Mouse (Mus musculus): ENCODE results near the gene Irx4. TPM values are rescaled to one million over a fixed set of nuclear protein-coding genes. Genes with fewer than 3 reads are reported as not detected.
A peak's percentile ranks its signal among the peaks of the same experiment; 100 is the strongest.

The Irx4 gene
- polyA plus RNA-seq, 1 experiment from 2014 or later = 3.0 TPM

- WGBS = 31% methylated on average over 8 of the region's 8 CpGs
- no peak for ATAC-seq
These were observed 45.3 kb downstream of the Irx4 start for GRCm38 (mm10) chr13:73305398-73306084.

DNA sequence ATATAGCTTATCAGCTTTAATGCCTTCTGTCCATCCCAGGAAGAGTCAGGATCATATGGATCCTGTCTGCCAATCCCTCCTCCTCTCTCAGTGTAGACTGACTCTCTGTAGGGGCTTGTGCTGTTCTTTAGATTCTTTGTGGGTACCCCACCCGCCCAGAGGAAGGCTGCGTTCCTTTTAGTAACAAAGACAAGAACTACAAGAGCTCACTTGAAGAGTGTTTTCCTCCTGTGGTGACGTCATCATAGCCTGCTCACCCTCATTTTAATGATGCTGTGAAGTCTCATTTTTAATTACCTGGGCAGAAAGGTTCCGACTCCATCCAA is 45.8 kb downstream of the Irx4 start:
- Histone ChIP-seq H3K4me1 (ENCODE audit: control insufficient read depth, insufficient read depth, low read depth, low read length) (no peaks in the 10 kb centered on the region), H3K36me3 (ENCODE audit: control insufficient read depth, insufficient read depth, low read length) (no peaks in the 10 kb centered on the region), H3K4me2 (ENCODE audit: low read length) (no peak overlapping the region), H3K27ac (ENCODE audit: low read depth, low read length) (no peak overlapping the region), H3K27me3 (replicated peaks; ENCODE audit: control insufficient read depth, insufficient read depth, low read length) (0 out of 2 replicates have a peak, but pooled peaks cover 2% of the 10 kb centered on the region), H3K9me3 (ENCODE audit: control insufficient read depth, low read length) (no peaks in the 10 kb centered on the region), H3K9ac (ENCODE audit: low read depth, low read length) (no peak overlapping the region), H3K4me3 (ENCODE audit: low read length) (no peak overlapping the region)
- WGBS = 37% methylated on average over 4 of the region's 4 CpGs
- no peak for ATAC-seq

More at GRCm38 (mm10) chr13:73305398-73306084, 45.3 kb downstream of the Irx4 start:
- H3K4me2 ChIP-seq (ENCODE audit: low read length) = no peak overlapping the region
- no peaks in the 10 kb centered on the region for H3K4me1 ChIP-seq (ENCODE audit: control insufficient read depth, insufficient read depth, low read depth, low read length)
- no peak overlapping the region for H3K27ac ChIP-seq (ENCODE audit: low read depth, low read length)
- no peak overlapping the region for H3K9ac ChIP-seq (ENCODE audit: low read depth, low read length)
- no peaks in the 10 kb centered on the region for H3K9me3 ChIP-seq (ENCODE audit: control insufficient read depth, low read length)
- H3K4me3 ChIP-seq (ENCODE audit: low read length) = no peak overlapping the region
- no peaks in the 10 kb centered on the region for H3K36me3 ChIP-seq (ENCODE audit: control insufficient read depth, insufficient read depth, low read length)
- 0 out of 2 replicates have a peak, but pooled peaks cover 2% of the 10 kb centered on the region for H3K27me3 ChIP-seq (replicated peaks; ENCODE audit: control insufficient read depth, insufficient read depth, low read length)

DNA sequence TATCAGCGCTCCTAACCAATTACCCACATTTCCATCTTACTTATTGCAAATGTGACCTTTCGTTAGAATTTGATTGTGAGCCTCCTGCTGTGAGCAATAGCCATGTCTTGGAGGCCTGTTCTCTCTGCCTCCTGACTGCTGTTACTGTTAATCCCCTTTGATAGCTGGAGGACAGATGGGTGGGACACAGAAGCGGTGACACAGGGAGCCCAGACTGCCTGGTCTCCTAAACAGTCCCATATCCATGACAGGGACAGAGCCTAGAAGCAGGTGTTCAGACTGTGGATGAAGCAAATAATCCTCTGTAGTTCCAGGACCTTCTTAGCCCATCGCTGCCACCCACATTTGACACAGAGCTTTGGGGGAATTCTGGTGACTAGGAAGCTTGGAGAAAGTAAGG is 46.2 kb downstream of the Irx4 start:
- H3K36me3 ChIP-seq (ENCODE audit: control insufficient read depth, insufficient read depth, low read length) = no peaks in the 10 kb centered on the region
- H3K4me1 ChIP-seq (ENCODE audit: control insufficient read depth, insufficient read depth, low read depth, low read length) = no peaks in the 10 kb centered on the region
- no peak overlapping the region for H3K4me2 ChIP-seq (ENCODE audit: low read length)
- 54% methylated on average over 4 of the region's 4 CpGs for WGBS
- H3K27me3 ChIP-seq (replicated peaks; ENCODE audit: control insufficient read depth, insufficient read depth, low read length) = 0 out of 2 replicates have a peak, but pooled peaks cover 2% of the 10 kb centered on the region
- H3K27ac ChIP-seq (ENCODE audit: low read depth, low read length) = no peak overlapping the region
- no peaks in the 10 kb centered on the region for H3K9me3 ChIP-seq (ENCODE audit: control insufficient read depth, low read length)
- no peak overlapping the region for H3K9ac ChIP-seq (ENCODE audit: low read depth, low read length)
- 0 out of 2 replicates have a peak, but pooled peaks have one; percentile 25 for ATAC-seq
- H3K4me3 ChIP-seq (ENCODE audit: low read length) = no peak overlapping the region

DNA sequence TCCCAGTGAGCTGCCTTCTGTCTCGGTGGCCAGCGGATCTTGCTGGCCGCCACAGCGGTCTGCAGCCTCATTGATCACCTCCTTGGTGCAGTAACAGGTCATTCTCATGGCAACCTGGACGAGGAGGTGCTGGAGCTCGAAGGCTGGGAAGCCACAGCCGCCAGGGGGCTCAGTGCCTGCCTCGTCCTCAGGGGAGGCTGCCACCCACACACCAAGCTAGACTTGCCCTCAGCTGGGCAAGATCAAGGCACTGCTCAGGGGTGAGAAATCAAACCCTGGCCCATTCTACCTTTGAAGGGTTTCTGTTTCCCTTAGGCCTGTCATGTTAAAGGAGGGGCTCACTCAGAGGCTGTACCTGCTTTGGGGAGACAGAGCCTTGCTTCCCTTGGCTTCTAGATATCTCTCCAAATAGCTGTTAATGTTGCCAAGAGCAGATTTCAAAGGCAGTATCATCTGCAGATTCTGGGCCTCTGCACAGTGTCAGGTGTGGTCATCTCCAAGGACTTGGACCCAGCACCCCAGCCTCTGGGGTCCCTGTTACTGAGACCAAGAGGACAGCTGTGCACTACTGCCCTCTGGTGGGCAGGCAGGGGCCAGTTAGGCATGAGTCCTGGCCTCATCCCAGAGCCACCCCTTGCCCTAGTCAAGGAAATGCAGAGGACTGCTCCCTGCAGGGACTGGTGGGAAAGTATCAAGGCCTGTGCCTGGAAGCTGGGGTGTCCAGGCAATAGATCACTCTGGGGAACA is 50.1 kb downstream of the Irx4 start:
- no peak overlapping the region for H3K9ac ChIP-seq (ENCODE audit: low read depth, low read length)
- no peak overlapping the region for H3K4me2 ChIP-seq (ENCODE audit: low read length)
- WGBS = 27% methylated on average over 8 of the region's 8 CpGs
- no peaks in the 10 kb centered on the region for H3K27me3 ChIP-seq (replicated peaks; ENCODE audit: control insufficient read depth, insufficient read depth, low read length)
- no peaks in the 10 kb centered on the region for H3K36me3 ChIP-seq (ENCODE audit: control insufficient read depth, insufficient read depth, low read length)
- no peak overlapping the region for H3K27ac ChIP-seq (ENCODE audit: low read depth, low read length)
- H3K4me1 ChIP-seq (ENCODE audit: control insufficient read depth, insufficient read depth, low read depth, low read length) = no peaks in the 10 kb centered on the region
- no peaks in the 10 kb centered on the region for H3K9me3 ChIP-seq (ENCODE audit: control insufficient read depth, low read length)
- H3K4me3 ChIP-seq (ENCODE audit: low read length) = no peak overlapping the region
- ATAC-seq = peak; percentile 62

Other genes with a start within 250 kb of the Irx4 start
- gene Mrpl36, start 68.0 kb downstream of the Irx4 start, polyA plus RNA-seq (2015; fragmentation: Nextera tagmentation; extraction: Ambion mirVana) = 72.4 and 80.5 TPM in 2 replicates
- gene Ndufs6, start 68.1 kb downstream of the Irx4 start, polyA plus RNA-seq (2015; fragmentation: Nextera tagmentation; extraction: Ambion mirVana) = 415 and 483 TPM in 2 replicates
- gene Lpcat1, start 206.7 kb downstream of the Irx4 start, polyA plus RNA-seq (2015; fragmentation: Nextera tagmentation; extraction: Ambion mirVana) = 71.6 and 72.9 TPM in 2 replicates

Data from hindbrain, embryonic 16.5 days (tissue).